Comparison of ENCODE assay signal across 8 mouse cellular contexts in genomic region chr9:21033136-21033535, GRCm38 (mm10). TPM values are rescaled to one million over a fixed set of nuclear protein-coding genes. Genes with fewer than 3 reads are reported as not detected.
DNase-seq lines count a peak whose midpoint lies in the region; ATAC-seq and TF ChIP-seq lines count a peak whose summit lies in the region.

No protein-coding gene starts in this region.

- no peaks in the 10 kb centered on the region for H3K36me3 ChIP-seq in heart, adult 2 months (ENCODE audit: control insufficient read depth, insufficient read depth, low read length)
- H3K36me3 ChIP-seq in kidney, adult 2 months (ENCODE audit: control insufficient read depth, insufficient read depth, low read length): no peaks in the 10 kb centered on the region
- H3K36me3 ChIP-seq in liver, adult 2 months (ENCODE audit: control insufficient read depth, insufficient read depth, low read length): no peaks in the 10 kb centered on the region
- no peaks in the 10 kb centered on the region for H3K36me3 ChIP-seq in stomach, postnatal 0 days (ENCODE audit: control insufficient read depth, insufficient read depth, low read length)

- peak overlapping the region; percentile 73 for H3K4me3 ChIP-seq in heart, adult 2 months
- H3K4me3 ChIP-seq in kidney, adult 2 months (ENCODE audit: insufficient read depth, low read depth, low read length): peak overlapping the region; percentile 61
- H3K4me3 ChIP-seq in liver, adult 2 months (ENCODE audit: insufficient read depth, low read depth, low read length): peak overlapping the region; percentile 60
- peak overlapping the region; percentile 52 for H3K4me3 ChIP-seq in stomach, postnatal 0 days (ENCODE audit: low read depth, low read length)

- intact Hi-C loops in heart, adult 2 months (cut with DNase I): loop anchor here (5.0 kb wide), 2 partner anchors 39 to 59 kb away; partner anchors contain the start of genes Fdx1l, Gm38431, Gm49373 and Raver1

- H3K79me2 ChIP-seq in heart, adult 2 months (replicated peaks; ENCODE audit: control insufficient read depth, insufficient read depth, low read length): no peaks in the 10 kb centered on the region
- no peaks in the 10 kb centered on the region for H3K79me2 ChIP-seq in liver, adult 2 months (ENCODE audit: control insufficient read depth, insufficient read depth, low read length)

- peak overlapping the region; percentile 28 for H3K9ac ChIP-seq in heart, adult 2 months (ENCODE audit: low read depth, low read length)
- H3K9ac ChIP-seq in liver, adult 2 months (ENCODE audit: low read depth, low read length): peak overlapping the region; percentile 59
- H3K9ac ChIP-seq in stomach, postnatal 0 days (ENCODE audit: low read length): peak overlapping the region; percentile 55

- no peak overlapping the region for H3K27ac ChIP-seq in heart, adult 2 months
- no peak overlapping the region for H3K27ac ChIP-seq in kidney, adult 2 months (ENCODE audit: insufficient read depth, low read depth, low read length)
- no peak overlapping the region for H3K27ac ChIP-seq in liver, adult 2 months (replicated peaks; ENCODE audit: insufficient read depth, low read depth, low read length)
- H3K27ac ChIP-seq in stomach, postnatal 0 days (replicated peaks): no peak overlapping the region

- H3K27me3 ChIP-seq in heart, adult 2 months (ENCODE audit: control insufficient read depth, insufficient read depth, low read length): peaks cover 11% of the 10 kb centered on the region
- H3K27me3 ChIP-seq in kidney, adult 2 months (replicated peaks; ENCODE audit: control insufficient read depth, insufficient read depth, low read length): no peaks in the 10 kb centered on the region; the same call in 1 of the 2 replicates
- peaks cover 27% of the 10 kb centered on the region for H3K27me3 ChIP-seq in liver, adult 2 months (ENCODE audit: control insufficient read depth, insufficient read depth, low read length)
- peaks cover 32% of the 10 kb centered on the region for H3K27me3 ChIP-seq in stomach, postnatal 0 days (ENCODE audit: control insufficient read depth, insufficient read depth, low read length)

- H3K4me1 ChIP-seq in heart, adult 2 months (ENCODE audit: control insufficient read depth, insufficient read depth, low read length): peaks cover 3% of the 10 kb centered on the region
- peaks cover 4% of the 10 kb centered on the region; the same call in 1 of the 2 replicates for H3K4me1 ChIP-seq in kidney, adult 2 months (ENCODE audit: control insufficient read depth, insufficient read depth, low read length)
- peaks cover 24% of the 10 kb centered on the region for H3K4me1 ChIP-seq in liver, adult 2 months (ENCODE audit: control insufficient read depth, insufficient read depth, low read length)
- H3K4me1 ChIP-seq in stomach, postnatal 0 days (replicated peaks; ENCODE audit: control insufficient read depth, insufficient read depth): 0 out of 2 replicates have a peak, but pooled peaks cover 3% of the 10 kb centered on the region

- H3K9me3 ChIP-seq in stomach, postnatal 0 days (ENCODE audit: control insufficient read depth, low read length): no peaks in the 10 kb centered on the region

- H3K4me2 ChIP-seq in stomach, postnatal 0 days (replicated peaks; ENCODE audit: low read depth): peak overlapping the region; percentile 95

- no peak for TF ChIP-seq CTCF in heart, adult 2 months (IDR thresholded peaks at IDR 0.05)
- no peak for TF ChIP-seq CTCF in kidney, adult 2 months (conservative IDR thresholded peaks at IDR 0.05; ENCODE audit: insufficient read depth, insufficient read length, low read depth, low read length)
- TF ChIP-seq CTCF in liver, adult 2 months (IDR thresholded peaks at IDR 0.05; ENCODE audit: low read depth, low read length): no peak
- TF ChIP-seq CTCF in stomach, postnatal 0 days (IDR thresholded peaks at IDR 0.05; ENCODE audit: low read depth): no peak

- ATAC-seq in stomach, postnatal 0 days (ENCODE audit: low FRiP score, low TSS enrichment): peak; percentile 77

- no peak for TF ChIP-seq EP300 in heart, adult 2 months (IDR thresholded peaks at IDR 0.05; ENCODE audit: insufficient read depth, low read depth, low read length)
- TF ChIP-seq EP300 in stomach, postnatal 0 days (optimal IDR thresholded peaks at IDR 0.05): no peak

- TF ChIP-seq POLR2A in heart, adult 2 months (IDR thresholded peaks at IDR 0.05; ENCODE audit: insufficient read depth, low read depth, low read length): no peak
- TF ChIP-seq POLR2A in kidney, adult 2 months (IDR thresholded peaks at IDR 0.05; ENCODE audit: low read depth, low read length): no peak
- TF ChIP-seq POLR2A in liver, adult 2 months (IDR thresholded peaks at IDR 0.05; ENCODE audit: extremely low read depth, insufficient read depth, low read length): no peak

- WGBS in heart, adult 2 months: under 1% methylated on average over 34 of the region's 34 CpGs
- under 1% methylated on average over 34 of the region's 34 CpGs for WGBS in kidney, adult 2 months
- 1% methylated on average over 34 of the region's 34 CpGs for WGBS in liver, adult 2 months
- WGBS in stomach, postnatal 0 days: under 1% methylated on average over 34 of the region's 34 CpGs

- DNase-seq in urinary bladder, postnatal 14 days (ENCODE audit: low spot score): peak; percentile 92
- DNase-seq in urinary bladder, postnatal 10 days (ENCODE audit: low spot score): no peak
- peak; percentile 73 for DNase-seq in embryo, embryonic 11.5 days (ENCODE audit: low read depth, low spot score)
- DNase-seq in heart, adult 2 months: peak; percentile 88 to 89
- peak; percentile 94 for DNase-seq in kidney, adult 2 months
- peak; percentile 82 for DNase-seq in liver, adult 2 months (ENCODE audit: extremely low read depth, low read depth, low spot score)
- DNase-seq in monocyte, adult 2 months (ENCODE audit: low read depth in 1 of 2, low spot score in 2 of 2): peak; percentile 68 to 84
- peak; percentile 93 for DNase-seq in stomach, postnatal 0 days (ENCODE audit: low spot score)

RNA-seq across cellular contexts. Expression of gene Icam5, which starts 1.3 kb away (rescaled TPM):
- total RNA-seq in heart, adult 2 months (2021): not detected
- 0.06 and 0.08 TPM in 2 replicates for polyA plus RNA-seq in heart, adult 2 months (2012; rRNA removed)
- 0.34 and 0.49 TPM in 2 replicates for polyA plus RNA-seq in kidney, adult 2 months (2012; rRNA removed)
- total RNA-seq in liver, adult 2 months (2014; rRNA removed): 0.07 TPM in 1 of 2 replicates, not detected in the other
- 0.02 and 0.09 TPM in 2 replicates for polyA plus RNA-seq in liver, adult 2 months (2012; rRNA removed)
- 0.15 and 0.27 TPM in 2 replicates for polyA plus RNA-seq in stomach, postnatal 0 days (2015; fragmentation: Nextera tagmentation; extraction: Ambion mirVana)

RNA-seq across cellular contexts. Expression of gene Icam4, which starts 4.0 kb away (rescaled TPM):
- 1 to 10 TPM in 1 of 2 experiments, under 1 TPM in 1; 0.84 to 1.0 TPM for total RNA-seq in heart, adult 2 months (2021)
- 0.70 and 1.4 TPM in 2 replicates for polyA plus RNA-seq in heart, adult 2 months (2012; rRNA removed)
- 1.2 and 1.4 TPM in 2 replicates for polyA plus RNA-seq in kidney, adult 2 months (2012; rRNA removed)
- total RNA-seq in liver, adult 2 months (2014; rRNA removed): 0.28 TPM in 1 of 2 replicates, not detected in the other
- polyA plus RNA-seq in liver, adult 2 months (2012; rRNA removed): 0.62 and 0.81 TPM in 2 replicates
- 0.50 and 0.81 TPM in 2 replicates for polyA plus RNA-seq in stomach, postnatal 0 days (2015; fragmentation: Nextera tagmentation; extraction: Ambion mirVana)

RNA-seq across cellular contexts. Expression of gene Icam1, which starts 17.4 kb away (rescaled TPM):
- 1 to 10 TPM; 7.6 to 9.2 TPM for total RNA-seq in heart, adult 2 months (2021)
- polyA plus RNA-seq in heart, adult 2 months (2012; rRNA removed): 12.4 and 15.3 TPM in 2 replicates
- 23.4 and 25.9 TPM in 2 replicates for polyA plus RNA-seq in kidney, adult 2 months (2012; rRNA removed)
- total RNA-seq in liver, adult 2 months (2014; rRNA removed): 8.6 and 9.6 TPM in 2 replicates
- polyA plus RNA-seq in liver, adult 2 months (2012; rRNA removed): 5.8 and 11.6 TPM in 2 replicates
- polyA plus RNA-seq in stomach, postnatal 0 days (2015; fragmentation: Nextera tagmentation; extraction: Ambion mirVana): 9.5 and 11.9 TPM in 2 replicates

RNA-seq across cellular contexts. Expression of gene Mrpl4, which starts 30.6 kb away (rescaled TPM):
- total RNA-seq in heart, adult 2 months (2021): 100 to 1,000 TPM; 124 to 130 TPM
- 173 and 226 TPM in 2 replicates for polyA plus RNA-seq in heart, adult 2 months (2012; rRNA removed)
- polyA plus RNA-seq in kidney, adult 2 months (2012; rRNA removed): 175 and 213 TPM in 2 replicates
- 16.0 and 21.9 TPM in 2 replicates for total RNA-seq in liver, adult 2 months (2014; rRNA removed)
- 72.4 and 79.8 TPM in 2 replicates for polyA plus RNA-seq in liver, adult 2 months (2012; rRNA removed)
- polyA plus RNA-seq in stomach, postnatal 0 days (2015; fragmentation: Nextera tagmentation; extraction: Ambion mirVana): 87.3 and 90.2 TPM in 2 replicates

RNA-seq across cellular contexts. Expression of gene Zglp1, which starts 33.8 kb away (rescaled TPM):
- not detected for total RNA-seq in heart, adult 2 months (2021)
- not detected in 2 replicates for polyA plus RNA-seq in heart, adult 2 months (2012; rRNA removed)
- polyA plus RNA-seq in kidney, adult 2 months (2012; rRNA removed): 0.38 TPM in 1 of 2 replicates, not detected in the other
- not detected in 2 replicates for total RNA-seq in liver, adult 2 months (2014; rRNA removed)
- 0.39 TPM in 1 of 2 replicates, not detected in the other for polyA plus RNA-seq in liver, adult 2 months (2012; rRNA removed)
- not detected in 2 replicates for polyA plus RNA-seq in stomach, postnatal 0 days (2015; fragmentation: Nextera tagmentation; extraction: Ambion mirVana)
